In the genomic region with DNA sequence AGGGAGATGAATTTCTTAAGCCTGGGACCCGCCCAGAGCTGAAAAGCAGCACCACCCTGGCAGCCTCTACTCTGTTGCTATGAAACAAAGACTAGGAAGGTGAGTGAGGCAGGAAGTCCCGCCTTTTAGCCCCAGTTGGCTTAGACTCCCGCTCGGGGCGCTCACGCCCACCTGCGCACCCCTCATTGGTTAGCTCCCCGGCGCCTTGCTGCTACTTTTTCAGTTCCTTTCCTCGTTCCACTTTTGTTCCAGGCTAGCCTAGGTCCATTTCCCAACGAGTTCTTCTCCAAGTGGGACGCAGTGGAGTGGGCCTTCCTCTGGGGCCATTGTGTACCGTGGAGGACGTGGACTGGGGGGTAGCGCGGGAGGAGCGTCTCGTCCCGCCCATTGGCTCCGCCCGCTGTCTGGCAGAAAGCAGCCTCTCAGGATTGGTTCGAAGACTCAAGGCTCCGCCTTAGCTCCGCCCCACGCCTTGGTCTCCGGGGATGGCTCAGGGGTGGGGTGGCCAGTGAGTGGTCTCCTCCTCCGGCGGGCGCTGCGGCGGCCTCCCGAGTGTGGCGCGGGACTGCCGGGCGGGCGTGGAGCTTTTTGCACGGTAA, we compare ENCODE assay signal across 8 mouse cellular contexts. TPM values are rescaled to one million over a fixed set of nuclear protein-coding genes. Genes with fewer than 3 reads are reported as not detected.
DNase-seq lines count a peak whose midpoint lies in the region; ATAC-seq and TF ChIP-seq lines count a peak whose summit lies in the region.

A gene (plus strand): TSS at position 135 of the 599 bp plus-strand sequence.

- peak within 1 kb of the TSS; percentile 98 for H3K4me3 ChIP-seq in hindbrain, embryonic 10.5 days
- peak within 1 kb of the TSS; percentile 94 for H3K4me3 ChIP-seq in lung, postnatal 0 days (ENCODE audit: low read depth, low read length)

- under 1% methylated on average over 38 of the region's 38 CpGs for WGBS in hindbrain, embryonic 10.5 days
- WGBS in lung, postnatal 0 days: 0% methylated on average over 33 of the region's 38 CpGs

- H3K27me3 ChIP-seq in hindbrain, embryonic 10.5 days (ENCODE audit: insufficient read depth, poor library complexity, severe bottlenecking): no peaks in the 10 kb centered on the region
- no peaks in the 10 kb centered on the region for H3K27me3 ChIP-seq in lung, postnatal 0 days (replicated peaks; ENCODE audit: insufficient read depth, low read length)

- peak; percentile 89 for DNase-seq in MEL-GATA-1-ER (ENCODE audit: extremely low read depth, low read depth)
- DNase-seq in cerebellum, adult 8-10 months: peak; percentile 96
- DNase-seq in hindbrain, embryonic 10.5 days (ENCODE audit: low spot score): peak; percentile 97
- peak; percentile 97 for DNase-seq in layer of hippocampus, adult 9-11 months
- DNase-seq in lung, postnatal 0 days (ENCODE audit: low spot score): peak; percentile 99
- peak; percentile 95 for DNase-seq in ovary, postnatal 14 days (ENCODE audit: low spot score)
- DNase-seq in thymus, postnatal 14 days: peak; percentile 98

- ATAC-seq in frontal cortex, adult (ENCODE audit: low TSS enrichment): peak; percentile 95
- ATAC-seq in lung, postnatal 0 days: peak; percentile 98

- H3K9me3 ChIP-seq in hindbrain, embryonic 10.5 days: no peaks in the 10 kb centered on the region
- no peaks in the 10 kb centered on the region for H3K9me3 ChIP-seq in lung, postnatal 0 days (ENCODE audit: low read length)

- peak; percentile 49; the same call in 1 of the 2 replicates for TF ChIP-seq EP300 in lung, postnatal 0 days (IDR thresholded peaks at IDR 0.05)

- H3K4me2 ChIP-seq in lung, postnatal 0 days (replicated peaks; ENCODE audit: low read depth, low read length): peak within 1 kb of the TSS; percentile 68

- peaks cover 29% of the 10 kb centered on the region for H3K4me1 ChIP-seq in hindbrain, embryonic 10.5 days (replicated peaks)
- H3K4me1 ChIP-seq in lung, postnatal 0 days (ENCODE audit: insufficient read depth, low read depth, low read length): peaks cover 13% of the 10 kb centered on the region; the same call in 1 of the 2 replicates

- peak within 1 kb of the TSS; percentile 99 for H3K27ac ChIP-seq in hindbrain, embryonic 10.5 days
- peak within 1 kb of the TSS; percentile 97 for H3K27ac ChIP-seq in lung, postnatal 0 days (ENCODE audit: low read length)

- H3K9ac ChIP-seq in lung, postnatal 0 days (replicated peaks; ENCODE audit: low read depth): peak within 1 kb of the TSS; percentile 90

- TF ChIP-seq CTCF in lung, postnatal 0 days (IDR thresholded peaks at IDR 0.05): no peak; the same call in none of the 2 replicates

- H3K36me3 ChIP-seq in hindbrain, embryonic 10.5 days: peaks cover 24% of the 10 kb centered on the region
- H3K36me3 ChIP-seq in lung, postnatal 0 days (ENCODE audit: insufficient read depth, low read length): 0 out of 2 replicates have a peak, but pooled peaks cover under 1% of the 10 kb centered on the region

RNA-seq across cellular contexts. Expression of the gene that starts here (rescaled TPM):
- polyA plus RNA-seq in hindbrain, embryonic 10.5 days (2016; fragmentation: Nextera tagmentation; extraction: Ambion mirVana): 34.8 and 42.6 TPM in 2 replicates
- 8.4 and 8.7 TPM in 2 replicates for polyA plus RNA-seq in lung, postnatal 0 days (2015; fragmentation: Nextera tagmentation; extraction: Ambion mirVana)

Comparison
In these comparisons a context has a peak if more than half of its experiments do, and no peak if none do; other contexts are left out.
1. Peak in every context shown above with its lines: DNase-seq, ATAC-seq, H3K4me3 ChIP-seq and H3K27ac ChIP-seq.